In the genomic region with DNA sequence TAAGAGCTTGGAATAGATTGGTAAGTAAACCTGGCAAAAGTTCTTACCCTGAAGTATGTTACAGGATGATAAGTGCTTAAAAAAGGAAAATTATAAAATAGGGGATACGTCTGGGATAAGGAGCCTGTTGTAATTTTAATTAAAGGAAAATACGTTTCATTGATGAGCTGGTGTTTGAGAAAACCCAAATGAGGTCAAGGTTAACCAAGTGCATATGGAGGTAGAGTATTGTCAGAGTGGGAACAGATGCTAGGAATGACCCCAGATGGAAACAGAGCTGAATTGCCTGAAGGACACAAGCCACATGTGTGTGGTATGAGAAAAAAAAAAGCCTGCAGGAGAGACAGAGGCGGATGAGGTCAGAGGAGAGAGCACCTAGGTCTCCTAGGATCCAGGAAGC, we compare ENCODE assay signal across 17 mouse cellular contexts.
"Had no signal": no experiment of that assay in that cellular context is flagged by ENCODE, and none has a peak within 500 bp of the region (broad histone marks: within the 10 kb centered on the region; RNA-seq: fewer than 3 reads in every experiment).

No protein-coding gene starts in this region.

- H3K27me3 ChIP-seq: limb, embryonic 13.5 days; liver, embryonic 12.5 days; liver, embryonic 15.5 days; lung, embryonic 15.5 days; megakaryocyte, embryonic 14.5 days; midbrain, embryonic 13.5 days had no signal

- DNase-seq: kidney, adult 18-20 months; kidney, postnatal 36 days; left cerebral cortex, postnatal 4 days; liver; lung, adult 18-20 months; lung, postnatal 10 days; lung, postnatal 36 days; thymus, adult 2 months; thymus, postnatal 25 days had no signal

- H3K9ac ChIP-seq: limb, embryonic 13.5 days; liver, embryonic 12.5 days; liver, embryonic 15.5 days; lung, embryonic 15.5 days; midbrain, embryonic 13.5 days had no signal

- H3K4me3 ChIP-seq: limb, embryonic 13.5 days; liver, embryonic 12.5 days; liver, embryonic 15.5 days; lung, embryonic 15.5 days; megakaryocyte, embryonic 14.5 days; midbrain, embryonic 10.5 days; midbrain, embryonic 13.5 days had no signal

- ATAC-seq: liver, embryonic 12.5 days; midbrain, embryonic 13.5 days had no signal

- H3K9me3 ChIP-seq: limb, embryonic 13.5 days; liver, embryonic 12.5 days; liver, embryonic 15.5 days; lung, embryonic 15.5 days; midbrain, embryonic 10.5 days; midbrain, embryonic 13.5 days had no signal

- H3K27ac ChIP-seq: kidney, postnatal 0 days; limb, embryonic 13.5 days; liver, embryonic 12.5 days; liver, embryonic 15.5 days; lung, embryonic 15.5 days; midbrain, embryonic 10.5 days; midbrain, embryonic 13.5 days had no signal

- H3K36me3 ChIP-seq: limb, embryonic 13.5 days; liver, embryonic 12.5 days; liver, embryonic 15.5 days; lung, embryonic 15.5 days; midbrain, embryonic 10.5 days; midbrain, embryonic 13.5 days had no signal

- H3K4me2 ChIP-seq: limb, embryonic 13.5 days; liver, embryonic 12.5 days; liver, embryonic 15.5 days; lung, embryonic 15.5 days; midbrain, embryonic 13.5 days had no signal

- H3K4me1 ChIP-seq: lung, embryonic 15.5 days; midbrain, embryonic 10.5 days; midbrain, embryonic 13.5 days had no signal
